ENCODE assay signal across 12 mouse cellular contexts in genomic region chr6:48437679-48438376, GRCm38 (mm10). TPM values are rescaled to one million over a fixed set of nuclear protein-coding genes. Genes with fewer than 3 reads are reported as not detected.
A peak's percentile ranks its signal among the peaks of the same experiment; 100 is the strongest.
DNase-seq lines count a peak whose midpoint lies in the region; ATAC-seq and TF ChIP-seq lines count a peak whose summit lies in the region.
"Had no signal": no experiment of that assay in that cellular context is flagged by ENCODE, and none has a peak within 500 bp of the region (broad histone marks: within the 10 kb centered on the region; RNA-seq: fewer than 3 reads in every experiment).

No protein-coding gene starts in this region.

- intact Hi-C loops in heart, postnatal 25 days (cut with DNase I): no loop called here

- peak overlapping the region; percentile 63 for H3K9ac ChIP-seq in ES-Bruce4 (ENCODE audit: low read depth, poor library complexity, severe bottlenecking)
- H3K9ac ChIP-seq in midbrain, embryonic 13.5 days (replicated peaks): no peak overlapping the region; the same call in 1 of the 2 replicates

- peaks cover 47% of the 10 kb centered on the region for H3K36me3 ChIP-seq in heart, embryonic 10.5 days
- no peaks in the 10 kb centered on the region for H3K36me3 ChIP-seq in ES-Bruce4 (ENCODE audit: control insufficient read depth, insufficient read depth, low read length, poor library complexity, severe bottlenecking)
- peaks cover 32% of the 10 kb centered on the region for H3K36me3 ChIP-seq in midbrain, embryonic 13.5 days

- peak overlapping the region; percentile 47 for H3K4me2 ChIP-seq in midbrain, embryonic 13.5 days (replicated peaks)

- peak overlapping the region; percentile 11; the same call in 1 of the 2 replicates for H3K27ac ChIP-seq in heart, embryonic 10.5 days
- no peak overlapping the region for H3K27ac ChIP-seq in ES-Bruce4 (ENCODE audit: insufficient read depth, low read length)
- H3K27ac ChIP-seq in midbrain, embryonic 13.5 days: no peak overlapping the region

- 26% methylated on average over 35 of the region's 35 CpGs for WGBS in heart, embryonic 10.5 days
- WGBS in midbrain, embryonic 13.5 days: 32% methylated on average over 35 of the region's 35 CpGs

- H3K27me3 ChIP-seq in heart, embryonic 10.5 days (ENCODE audit: insufficient read depth, poor library complexity, severe bottlenecking): peaks cover 62% of the 10 kb centered on the region
- peaks cover 4% of the 10 kb centered on the region; the same call in 1 of the 2 replicates for H3K27me3 ChIP-seq in ES-Bruce4 (ENCODE audit: control insufficient read depth, insufficient read depth, low read length, poor library complexity, severe bottlenecking)
- H3K27me3 ChIP-seq in midbrain, embryonic 13.5 days: peaks cover 47% of the 10 kb centered on the region

- no peak for DNase-seq in heart, embryonic 10.5 days (ENCODE audit: low spot score)
- no peak for DNase-seq in heart, postnatal 25 days (ENCODE audit: low spot score)
- peak; percentile 78 for DNase-seq in ZHBTc4 (ENCODE audit: low read depth, low spot score)
- no peak for DNase-seq in urinary bladder, adult 2 months (ENCODE audit: low spot score)
- DNase-seq in lung, postnatal 10 days: no peak
- DNase-seq: gastrocnemius, postnatal 14 days; liver; lung, postnatal 14 days; right cerebral cortex, adult 18-20 months had no signal

- H3K9me3 ChIP-seq in heart, embryonic 10.5 days: no peaks in the 10 kb centered on the region
- peaks cover 5% of the 10 kb centered on the region; the same call in 1 of the 2 replicates for H3K9me3 ChIP-seq in ES-Bruce4 (replicated peaks; ENCODE audit: control insufficient read depth, insufficient read depth, low read length, poor library complexity, severe bottlenecking)
- no peaks in the 10 kb centered on the region for H3K9me3 ChIP-seq in midbrain, embryonic 13.5 days

- peak overlapping the region; percentile 52 for H3K4me3 ChIP-seq in heart, embryonic 10.5 days
- peak overlapping the region; percentile 67 for H3K4me3 ChIP-seq in ES-Bruce4 (ENCODE audit: low read depth, low read length)
- peak overlapping the region; percentile 25 for H3K4me3 ChIP-seq in midbrain, embryonic 13.5 days (replicated peaks)

- no peak for TF ChIP-seq CTCF in ES-Bruce4 (IDR thresholded peaks at IDR 0.05; ENCODE audit: low read depth, low read length)

- peaks cover 54% of the 10 kb centered on the region for H3K4me1 ChIP-seq in heart, embryonic 10.5 days
- peaks cover 4% of the 10 kb centered on the region for H3K4me1 ChIP-seq in ES-Bruce4 (ENCODE audit: control insufficient read depth, insufficient read depth, low read length)
- peaks cover 38% of the 10 kb centered on the region for H3K4me1 ChIP-seq in midbrain, embryonic 13.5 days (replicated peaks)

- no peak for TF ChIP-seq EP300 in ES-Bruce4 (IDR thresholded peaks at IDR 0.05; ENCODE audit: insufficient read depth, low read depth, low read length)

- TF ChIP-seq POLR2A in ES-Bruce4 (IDR thresholded peaks at IDR 0.05; ENCODE audit: insufficient read depth, low read length): no peak

- ATAC-seq in midbrain, embryonic 13.5 days: no peak
- ATAC-seq: intestine, embryonic 16.5 days had no signal

RNA-seq across cellular contexts. Expression of gene Zfp467, which starts 7.8 kb away (rescaled TPM):
- polyA plus RNA-seq in heart, embryonic 10.5 days (2016; fragmentation: Nextera tagmentation; extraction: Ambion mirVana): 13.4 and 13.9 TPM in 2 replicates
- total RNA-seq in heart, postnatal 25 days (2021): 10 to 100 TPM; 11.7 to 12.4 TPM
- 3.3 and 4.9 TPM in 2 replicates for polyA plus RNA-seq in ES-Bruce4 (2011; ENCODE audit: insufficient read depth, insufficient read length, low read depth, missing spikeins)
- 23.6 and 24.3 TPM in 2 replicates for polyA plus RNA-seq in midbrain, embryonic 13.5 days (2015; fragmentation: Nextera tagmentation; extraction: Ambion mirVana)
- 55.6 and 64.6 TPM in 2 replicates for polyA plus RNA-seq in urinary bladder, adult 2 months (2012; rRNA removed)

RNA-seq across cellular contexts. Expression of gene Sspo, which starts 10.2 kb away (rescaled TPM):
- polyA plus RNA-seq in heart, embryonic 10.5 days (2016; fragmentation: Nextera tagmentation; extraction: Ambion mirVana): 0.15 and 0.64 TPM in 2 replicates
- total RNA-seq in heart, postnatal 25 days (2021): under 1 TPM; 0.14 to 0.55 TPM
- polyA plus RNA-seq in ES-Bruce4 (2011; ENCODE audit: insufficient read depth, insufficient read length, low read depth, missing spikeins): 0.19 and 0.29 TPM in 2 replicates
- 0.18 and 0.22 TPM in 2 replicates for polyA plus RNA-seq in midbrain, embryonic 13.5 days (2015; fragmentation: Nextera tagmentation; extraction: Ambion mirVana)
- 1.5 and 1.8 TPM in 2 replicates for polyA plus RNA-seq in urinary bladder, adult 2 months (2012; rRNA removed)

RNA-seq across cellular contexts. Expression of gene Krba1, which starts 42.4 kb away (rescaled TPM):
- 17.5 and 25.6 TPM in 2 replicates for polyA plus RNA-seq in heart, embryonic 10.5 days (2016; fragmentation: Nextera tagmentation; extraction: Ambion mirVana)
- total RNA-seq in heart, postnatal 25 days (2021): 10 to 100 TPM; 19.2 to 20.2 TPM
- polyA plus RNA-seq in ES-Bruce4 (2011; ENCODE audit: insufficient read depth, insufficient read length, low read depth, missing spikeins): 17.8 and 18.3 TPM in 2 replicates
- 28.7 and 29.0 TPM in 2 replicates for polyA plus RNA-seq in midbrain, embryonic 13.5 days (2015; fragmentation: Nextera tagmentation; extraction: Ambion mirVana)
- polyA plus RNA-seq in urinary bladder, adult 2 months (2012; rRNA removed): 21.3 and 21.9 TPM in 2 replicates
